Mouse (Mus musculus) frontal cortex, postnatal 25 days (tissue): ENCODE measurements around the gene Traip.

ENCODE experiments used
- DNase-seq, 2 experiments: peaks; one replicate each; pipeline ENCODE4 v3.0.0; 2022; ENCODE audit warnings: low spot score in 2 of 2

Gene Traip

DNA sequence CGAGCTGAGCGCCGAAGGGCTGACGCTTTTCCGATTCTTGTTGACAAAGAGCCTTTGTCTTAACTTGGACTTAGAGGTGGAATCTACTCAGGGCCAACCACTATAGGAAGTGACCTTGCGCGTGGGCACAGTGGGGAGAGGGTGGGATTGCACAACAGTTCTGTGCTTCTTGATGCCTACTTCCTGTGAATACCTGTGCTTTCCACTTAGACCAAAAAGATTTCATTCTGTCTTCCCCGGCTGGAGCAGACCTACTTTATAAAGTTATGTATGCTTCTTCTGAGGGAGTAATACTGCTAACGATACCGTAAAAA lies at the start of gene Traip:
Gene Traip, plus strand, starts transcription at position 215 of the 314 bp plus-strand sequence.
- no peak for DNase-seq

DNA sequence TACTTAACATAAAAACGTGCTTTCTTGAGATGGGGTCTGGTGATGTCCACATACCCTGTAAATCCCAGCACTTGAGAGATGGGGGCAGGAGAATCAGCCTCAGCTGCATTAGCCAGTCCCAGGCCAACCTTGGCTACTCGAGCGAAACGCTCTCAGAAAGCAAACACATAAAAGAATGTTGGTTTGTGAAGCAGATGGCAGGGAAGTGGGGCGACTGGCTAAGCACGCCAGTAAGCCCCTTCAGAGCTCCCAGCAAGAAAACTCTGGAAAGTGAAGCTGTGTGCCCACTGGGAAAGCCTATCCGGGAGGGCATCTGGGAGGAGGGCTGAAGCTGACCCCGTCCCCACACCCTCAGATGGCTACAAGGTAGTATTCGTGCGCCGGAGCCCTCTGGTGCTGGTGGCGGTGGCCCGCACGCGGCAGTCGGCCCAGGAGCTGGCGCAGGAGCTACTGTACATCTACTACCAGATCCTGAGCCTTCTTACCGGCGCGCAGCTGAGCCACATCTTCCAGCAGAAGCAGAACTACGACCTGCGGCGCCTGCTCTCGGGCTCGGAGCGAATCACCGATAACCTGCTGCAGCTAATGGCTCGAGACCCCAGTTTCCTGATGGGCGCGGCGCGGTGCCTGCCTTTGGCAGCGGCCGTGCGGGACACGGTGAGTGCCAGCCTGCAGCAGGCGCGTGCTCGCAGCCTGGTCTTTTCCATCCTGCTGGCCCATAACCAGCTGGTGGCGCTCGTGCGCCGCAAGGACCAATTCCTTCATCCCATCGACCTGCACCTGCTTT lies 48.9 kb upstream of the Traip start:
- peak; percentile 73 to 75 for DNase-seq

DNA sequence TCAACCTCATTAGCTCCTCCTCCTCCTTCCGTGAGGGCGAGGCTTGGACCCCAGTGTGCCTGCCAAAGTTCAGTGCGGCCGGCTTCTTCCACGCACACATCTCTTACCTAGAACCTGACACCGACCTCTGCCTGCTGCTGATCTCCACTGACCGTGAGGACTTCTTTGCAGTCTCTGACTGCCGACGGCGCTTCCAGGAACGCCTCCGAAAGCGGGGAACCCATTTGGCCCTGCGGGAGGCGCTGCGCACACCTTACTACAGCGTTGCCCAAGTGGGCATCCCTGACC lies 48.4 kb upstream of the Traip start:
- DNase-seq, result no peak

DNA sequence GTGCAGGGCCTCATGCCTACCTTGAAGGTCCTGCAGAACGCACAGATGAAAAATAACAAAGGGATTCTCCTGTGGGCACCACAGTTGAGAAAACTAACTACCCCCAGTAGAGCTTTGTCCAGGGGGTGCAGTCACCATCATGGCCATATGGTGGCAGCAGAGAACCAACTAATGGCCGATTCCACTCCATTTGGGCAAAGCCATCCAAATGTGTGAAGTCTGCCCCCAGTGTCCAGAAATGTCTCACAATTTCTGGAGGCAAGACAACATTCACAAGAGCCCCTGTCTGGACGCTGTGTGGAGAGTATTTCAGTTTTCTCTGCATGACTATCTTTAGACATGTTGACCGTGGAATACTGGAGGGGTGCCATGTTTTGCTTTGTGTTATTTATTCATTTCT lies 45.2 kb upstream of the Traip start:
- DNase-seq, result peak; percentile 83 to 86

DNA sequence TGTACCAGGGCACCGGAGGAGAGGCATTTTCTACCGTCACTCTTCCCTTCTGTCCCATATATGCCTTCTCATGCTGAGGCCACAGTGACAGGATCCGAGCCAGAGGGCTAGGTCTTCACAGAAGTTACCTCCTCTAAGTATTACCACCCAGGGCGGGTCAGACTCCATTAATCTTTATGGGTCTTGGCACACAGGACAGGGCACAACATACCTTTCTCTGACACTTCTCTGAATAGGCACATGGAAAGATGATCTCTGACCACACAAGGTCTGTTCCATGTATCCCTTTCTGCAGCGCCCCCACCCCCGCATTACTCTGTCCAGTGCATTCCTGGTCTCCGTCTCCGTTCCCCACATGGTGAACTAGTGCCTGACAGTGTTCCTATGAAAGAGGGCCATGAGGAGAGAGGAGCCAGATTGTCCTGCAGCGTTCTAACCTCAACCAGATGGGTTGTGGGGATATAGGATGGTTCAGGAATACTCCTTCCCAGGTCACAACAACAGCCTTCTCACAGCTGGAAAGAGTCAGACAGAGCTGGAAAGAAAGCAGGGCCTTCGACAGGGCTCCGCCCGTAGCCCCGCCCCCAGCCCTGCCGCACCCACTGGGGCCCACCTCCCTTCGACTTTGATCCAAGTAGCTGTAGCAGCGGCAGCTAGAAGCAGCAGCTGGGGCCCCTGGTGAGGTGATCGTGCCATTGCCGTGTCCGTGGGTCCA lies 43.5 kb upstream of the Traip start, which contains the start of gene Mst1r:
Gene Mst1r, plus strand, starts transcription at position 622 of the 715 bp plus-strand sequence.
- no peak for DNase-seq

DNA sequence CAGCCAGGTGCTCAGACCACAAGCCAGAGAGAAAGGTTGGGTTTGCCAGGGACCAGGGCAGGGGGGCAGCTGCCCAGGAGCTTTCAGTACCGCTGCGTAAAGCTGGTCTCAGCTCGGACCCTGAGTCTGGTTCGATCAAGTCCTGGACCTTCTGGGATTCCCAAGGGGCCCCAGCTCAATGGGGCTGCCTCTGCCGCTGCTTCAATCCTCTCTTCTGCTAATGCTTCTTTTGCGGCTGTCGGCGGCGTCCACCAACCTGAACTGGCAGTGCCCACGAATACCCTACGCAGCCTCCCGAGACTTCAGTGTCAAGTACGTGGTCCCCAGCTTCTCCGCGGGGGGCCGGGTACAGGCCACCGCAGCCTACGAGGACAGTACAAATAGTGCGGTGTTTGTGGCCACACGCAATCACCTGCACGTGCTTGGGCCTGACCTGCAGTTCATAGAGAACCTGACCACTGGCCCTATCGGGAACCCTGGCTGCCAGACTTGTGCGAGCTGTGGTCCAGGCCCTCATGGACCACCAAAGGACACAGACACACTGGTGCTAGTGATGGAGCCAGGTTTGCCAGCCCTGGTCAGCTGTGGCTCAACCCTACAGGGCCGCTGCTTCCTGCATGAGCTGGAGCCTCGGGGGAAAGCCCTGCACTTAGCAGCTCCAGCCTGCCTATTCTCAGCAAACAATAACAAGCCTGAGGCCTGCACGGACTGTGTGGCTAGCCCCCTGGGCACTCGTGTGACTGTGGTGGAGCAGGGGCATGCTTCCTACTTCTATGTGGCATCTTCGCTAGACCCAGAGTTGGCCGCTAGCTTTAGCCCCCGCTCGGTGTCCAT lies 42.8 kb upstream of the Traip start:
- DNase-seq, result no peak

DNA sequence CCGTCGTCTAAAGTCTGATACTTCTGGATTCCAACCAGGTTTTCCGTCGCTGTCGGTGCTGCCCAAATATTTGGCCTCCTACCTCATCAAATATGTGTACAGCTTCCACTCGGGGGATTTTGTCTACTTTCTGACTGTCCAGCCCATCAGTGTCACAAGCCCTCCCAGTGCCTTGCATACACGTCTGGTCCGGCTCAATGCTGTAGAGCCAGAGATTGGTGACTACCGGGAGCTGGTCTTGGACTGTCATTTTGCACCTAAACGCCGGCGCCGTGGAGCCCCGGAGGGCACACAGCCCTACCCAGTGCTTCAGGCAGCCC lies 42.2 kb upstream of the Traip start:
- DNase-seq, result no peak

DNA sequence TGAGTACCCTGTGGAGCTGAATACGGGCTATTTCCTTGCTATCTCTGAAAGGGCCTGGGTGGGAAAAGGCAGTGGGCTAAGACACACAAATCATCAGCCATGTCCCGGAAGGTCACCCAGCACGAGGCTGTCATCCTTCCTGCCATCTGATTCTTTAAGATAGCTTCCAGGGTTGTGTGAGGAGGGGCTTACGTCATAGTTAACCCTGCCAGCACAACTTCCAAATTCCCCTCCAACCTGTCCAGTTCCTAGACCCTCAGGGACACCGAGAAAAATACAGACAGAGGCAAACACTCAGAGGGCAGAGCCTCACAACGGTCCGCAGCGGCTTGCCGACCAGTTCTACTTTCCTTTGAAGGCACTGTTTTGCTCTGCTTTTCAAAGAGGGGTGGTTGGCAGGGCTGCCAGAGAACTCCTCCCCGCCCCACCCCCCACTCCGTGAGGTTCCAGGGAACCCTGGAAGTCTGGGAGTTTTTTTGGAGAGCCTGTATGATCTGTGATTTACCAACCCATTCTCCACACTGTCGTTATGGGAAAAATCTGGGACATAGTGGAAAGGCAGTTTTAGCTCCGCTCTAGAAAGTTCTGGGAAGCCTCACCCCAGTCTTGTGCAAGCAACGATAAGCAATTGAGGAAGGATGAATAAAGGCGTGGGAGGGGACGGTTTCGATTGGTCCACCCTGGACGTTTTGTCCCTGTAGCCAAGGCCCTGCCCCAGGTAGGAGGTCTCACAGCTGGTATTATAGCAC lies 41.4 kb upstream of the Traip start:
- DNase-seq, result no peak

DNA sequence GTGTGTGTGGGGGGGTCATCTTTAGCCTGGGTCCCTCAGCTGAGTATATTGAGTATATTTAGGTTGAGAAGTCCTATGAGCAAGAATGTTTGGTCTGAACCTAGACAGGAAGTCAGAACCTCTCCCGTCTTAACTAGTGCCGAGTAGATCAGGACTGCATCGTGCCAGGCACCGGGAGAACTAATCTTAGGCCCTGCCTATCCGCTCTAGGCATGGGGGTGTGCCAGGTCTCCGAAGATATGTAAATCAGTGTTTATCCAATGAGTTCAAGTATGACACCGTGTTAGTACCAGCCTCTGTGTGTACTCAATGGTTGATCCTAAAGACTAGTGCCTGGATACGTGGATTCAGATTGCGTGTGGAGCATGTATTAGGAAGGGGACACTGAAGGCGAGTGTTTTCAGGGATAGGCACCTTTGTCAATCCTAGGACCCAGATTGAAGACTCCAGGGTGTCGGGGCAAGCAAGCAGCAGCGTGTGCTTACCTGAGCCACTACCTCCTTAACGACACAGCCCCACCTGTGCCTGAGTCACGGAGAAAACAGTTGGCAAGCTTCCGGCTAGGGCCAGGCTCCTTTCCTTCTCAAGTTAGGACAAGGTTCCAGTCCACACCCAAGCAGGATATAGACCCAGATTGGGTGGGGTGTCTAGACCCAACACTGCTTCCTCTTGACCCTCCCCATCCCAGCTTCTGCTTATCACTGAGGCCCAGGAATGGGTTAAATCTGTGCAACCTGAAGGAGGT lies 39.7 kb upstream of the Traip start:
- DNase-seq, result no peak

DNA sequence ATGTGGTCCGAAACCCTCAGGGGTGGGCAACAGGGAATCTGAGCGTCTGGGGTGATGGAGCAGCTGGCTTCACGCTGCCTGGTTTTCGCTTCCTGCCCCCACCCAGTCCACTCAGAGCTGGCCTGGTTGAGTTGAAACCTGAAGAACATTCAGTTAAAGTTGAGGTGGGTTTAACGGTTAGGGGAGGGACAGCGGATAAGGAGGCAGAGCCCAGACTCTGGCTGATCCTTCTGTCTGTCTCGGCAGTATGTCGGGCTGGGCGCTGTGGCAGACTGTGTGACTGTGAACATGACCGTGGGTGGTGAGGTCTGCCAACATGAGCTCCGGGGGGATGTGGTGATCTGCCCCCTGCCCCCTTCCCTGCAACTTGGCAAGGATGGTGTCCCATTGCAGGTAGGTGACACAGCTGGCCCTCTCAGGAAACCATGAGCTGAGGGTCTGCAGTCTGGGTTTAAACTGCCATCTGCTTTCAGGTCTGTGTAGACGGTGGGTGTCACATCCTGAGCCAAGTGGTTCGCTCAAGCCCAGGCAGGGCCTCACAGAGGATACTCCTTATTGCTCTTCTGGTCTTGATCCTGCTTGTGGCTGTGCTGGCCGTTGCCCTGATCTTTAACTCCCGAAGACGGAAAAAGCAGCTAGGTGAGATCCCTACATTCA lies 35.0 kb upstream of the Traip start:
- DNase-seq, result no peak

DNA sequence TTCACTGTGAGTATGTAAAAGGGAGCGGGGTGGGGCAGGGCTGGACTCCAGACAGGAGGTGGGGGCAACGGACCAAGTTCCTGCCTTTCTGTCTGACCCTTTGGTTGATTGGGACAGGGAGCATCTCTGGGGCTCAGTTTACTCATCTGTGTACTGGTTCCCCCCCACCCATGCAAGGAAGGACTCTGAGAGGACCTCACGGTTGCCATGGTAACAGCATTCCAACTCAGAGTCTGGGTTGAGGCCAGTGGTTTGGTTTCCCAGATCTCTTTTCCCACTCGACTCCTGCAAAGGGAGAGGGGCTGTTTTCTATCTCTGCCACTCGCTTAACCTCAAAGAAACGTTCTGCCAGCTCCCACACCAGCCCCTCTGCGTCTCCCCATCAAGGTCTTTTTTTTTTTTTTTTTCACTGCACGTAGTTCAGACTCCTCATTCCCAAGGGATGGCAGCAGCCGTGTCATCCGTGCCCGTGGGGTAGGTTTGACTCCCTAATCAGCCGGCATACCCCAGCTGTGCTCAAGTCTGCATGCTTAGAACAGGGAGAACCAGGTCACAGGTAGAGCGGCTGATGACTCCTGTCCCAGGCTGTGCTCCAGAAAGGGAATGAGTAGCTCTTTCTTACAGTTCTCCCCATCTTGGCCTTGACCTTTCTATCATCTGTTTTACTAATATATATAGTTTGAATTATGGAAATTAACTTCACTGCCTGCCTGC lies 31.9 kb upstream of the Traip start:
- DNase-seq, result no peak

DNA sequence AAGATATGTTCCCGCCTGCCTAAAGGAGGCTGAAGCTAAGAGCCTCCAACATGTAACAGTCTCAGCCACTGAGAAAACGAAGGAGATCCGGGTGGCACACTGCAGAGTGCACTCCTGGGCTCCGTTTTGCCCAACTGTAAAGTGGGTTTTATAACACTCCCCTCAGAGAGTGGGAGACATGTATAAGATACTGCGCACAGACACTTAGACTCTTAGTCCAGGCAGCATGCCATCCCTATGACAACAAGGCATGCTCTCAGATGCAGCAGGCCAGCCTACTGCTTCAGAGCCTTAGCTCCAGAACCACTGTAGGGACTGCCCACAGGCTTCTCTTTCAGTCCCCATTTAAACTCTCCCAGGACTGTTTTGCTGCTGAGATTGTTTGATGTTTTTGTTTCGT lies 31.1 kb upstream of the Traip start:
- no peak for DNase-seq

DNA sequence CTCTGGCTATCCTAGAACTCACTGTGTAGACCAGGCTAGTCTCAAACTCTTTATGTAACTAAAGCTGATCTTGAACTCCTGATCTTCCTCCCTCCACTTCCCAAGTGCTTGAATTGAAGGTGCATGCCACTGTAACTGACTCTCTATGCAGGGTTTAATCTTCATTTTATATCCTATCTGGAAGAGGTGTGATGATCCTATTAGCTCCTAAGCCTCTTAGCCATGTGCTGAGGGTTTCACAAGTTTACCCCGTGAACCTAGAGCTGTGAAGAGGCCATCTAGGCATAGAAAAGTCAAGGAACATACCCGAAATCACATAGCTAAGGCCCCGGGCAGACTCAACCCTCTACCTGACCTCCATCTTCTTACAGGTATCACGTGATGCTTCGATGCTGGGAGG lies 30.5 kb upstream of the Traip start:
- no peak for DNase-seq

DNA sequence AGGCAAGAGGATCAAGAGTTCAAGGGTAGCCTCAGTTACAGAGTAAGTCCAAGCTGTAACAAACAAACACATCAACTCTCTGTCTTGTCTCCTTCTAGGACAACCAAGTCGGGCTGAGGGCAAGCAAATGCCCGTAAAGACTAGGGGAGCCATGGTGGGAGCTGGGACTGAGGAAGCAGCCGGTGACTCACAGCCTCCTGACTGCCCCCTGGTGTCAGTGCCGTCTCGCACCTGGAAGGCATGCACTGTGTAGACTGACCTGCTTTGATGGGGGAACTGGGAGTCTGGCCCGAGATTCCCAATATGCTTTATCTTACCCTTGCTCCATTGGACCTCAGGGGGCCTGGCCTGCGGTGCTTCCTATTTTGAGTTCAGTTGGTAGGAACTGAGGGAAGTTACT lies 26.9 kb upstream of the Traip start:
- DNase-seq, result no peak

DNA sequence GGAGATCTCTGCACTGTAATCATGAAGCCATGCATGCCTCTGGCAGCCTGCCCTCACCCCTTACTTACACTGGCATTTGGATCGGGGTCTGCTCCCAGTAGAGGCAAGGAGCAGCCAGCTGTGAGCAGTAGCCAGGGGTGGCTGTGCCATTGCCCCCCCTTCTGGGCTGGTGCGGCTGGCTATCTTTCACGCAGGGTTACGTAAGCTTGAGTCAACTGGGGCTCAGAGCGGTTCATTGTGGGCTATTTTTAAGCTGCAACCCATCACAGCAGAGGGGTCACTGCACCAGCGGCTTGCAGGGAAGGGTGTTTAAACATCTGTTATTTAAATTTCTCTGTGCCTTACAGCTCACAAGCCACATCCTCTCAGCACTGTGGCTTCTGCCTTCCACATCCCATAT lies 26.0 kb upstream of the Traip start:
- DNase-seq, result no peak

DNA sequence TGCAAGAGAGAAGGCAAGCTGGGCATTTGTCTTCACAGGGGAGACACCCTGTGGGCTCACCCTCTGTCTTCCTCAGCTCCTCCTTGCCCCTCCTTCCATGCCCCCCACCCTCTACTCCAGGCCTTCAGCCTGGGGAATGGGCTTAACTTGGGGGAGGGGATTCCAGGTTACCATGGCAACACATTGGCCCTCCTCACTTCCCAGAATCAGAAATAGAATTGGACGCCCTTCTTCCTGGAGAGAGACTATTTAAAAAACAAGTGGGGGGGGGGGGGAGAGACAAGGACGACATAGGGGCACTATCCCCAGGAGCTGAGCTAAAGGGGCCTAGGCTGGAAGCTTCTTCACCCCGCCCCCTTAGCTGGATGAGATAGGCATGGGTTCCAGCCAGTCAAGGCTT lies 24.7 kb upstream of the Traip start:
- DNase-seq, result no peak

DNA sequence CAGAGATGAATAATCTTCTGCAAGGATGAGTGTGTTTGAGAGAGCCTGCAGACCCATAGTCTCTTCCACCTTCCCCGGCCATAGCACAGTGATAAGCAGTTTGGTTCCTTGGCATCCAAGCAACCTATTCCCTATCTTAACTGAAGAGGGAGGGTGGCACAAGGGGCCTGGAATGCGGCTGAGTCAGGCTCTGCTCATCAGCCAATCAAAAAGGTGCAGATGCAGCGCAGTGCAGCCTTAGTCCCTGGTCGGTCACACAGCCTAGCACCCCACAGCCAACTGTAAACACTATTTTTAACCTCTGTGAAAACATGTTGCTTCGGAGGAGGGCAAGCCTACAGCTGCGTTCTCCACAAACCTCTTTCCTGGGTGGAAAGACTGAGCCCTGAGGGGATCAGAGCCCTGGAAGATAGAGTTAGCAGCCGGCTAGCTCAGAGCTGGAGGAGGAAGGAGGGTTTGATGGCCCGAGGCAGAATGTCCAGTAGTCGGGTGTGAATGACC lies 23.0 kb upstream of the Traip start:
- DNase-seq, result no peak

DNA sequence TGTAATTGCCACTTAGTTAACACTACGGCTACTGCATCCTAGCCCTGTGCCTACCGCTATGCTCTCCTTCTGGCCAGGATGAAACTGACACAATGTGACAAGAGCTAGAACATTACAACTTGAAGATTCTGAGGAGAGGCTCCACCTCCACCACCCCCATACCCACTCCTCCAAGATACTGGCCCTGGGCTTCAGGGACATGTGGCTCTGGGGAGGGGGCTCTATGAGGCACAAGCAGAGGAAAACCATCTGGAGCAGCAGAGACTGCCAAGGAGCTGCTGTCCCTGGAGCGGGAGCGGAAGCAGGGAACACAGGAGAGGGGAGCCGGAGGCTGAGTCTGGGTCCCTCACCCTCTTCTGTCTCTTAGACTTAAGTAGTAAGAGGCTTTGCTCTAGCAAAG lies 22.2 kb upstream of the Traip start:
- DNase-seq, result no peak

DNA sequence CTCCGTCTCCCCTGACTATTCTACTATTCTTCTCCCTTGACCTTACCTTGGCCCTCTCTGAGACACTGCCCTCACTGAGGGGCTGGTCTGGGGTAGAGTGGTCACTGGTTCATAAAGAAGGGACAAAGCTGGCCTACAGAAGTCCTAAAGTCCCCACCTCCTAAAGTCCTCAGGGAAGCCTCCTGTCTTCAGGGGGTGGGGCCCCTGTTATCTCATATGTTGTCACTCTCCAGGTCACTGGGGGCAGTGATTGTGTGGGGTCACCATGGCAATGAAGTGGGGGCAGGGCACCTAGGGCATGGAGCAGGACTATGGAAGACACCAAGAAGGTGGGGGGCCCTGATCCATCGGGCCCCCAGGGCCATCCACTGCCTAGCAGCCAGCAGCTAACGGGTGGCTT lies 21.8 kb upstream of the Traip start, which contains the start of gene Actl11:
Gene Actl11, plus strand, starts transcription at position 301 of the 400 bp plus-strand sequence.
- no peak for DNase-seq

DNA sequence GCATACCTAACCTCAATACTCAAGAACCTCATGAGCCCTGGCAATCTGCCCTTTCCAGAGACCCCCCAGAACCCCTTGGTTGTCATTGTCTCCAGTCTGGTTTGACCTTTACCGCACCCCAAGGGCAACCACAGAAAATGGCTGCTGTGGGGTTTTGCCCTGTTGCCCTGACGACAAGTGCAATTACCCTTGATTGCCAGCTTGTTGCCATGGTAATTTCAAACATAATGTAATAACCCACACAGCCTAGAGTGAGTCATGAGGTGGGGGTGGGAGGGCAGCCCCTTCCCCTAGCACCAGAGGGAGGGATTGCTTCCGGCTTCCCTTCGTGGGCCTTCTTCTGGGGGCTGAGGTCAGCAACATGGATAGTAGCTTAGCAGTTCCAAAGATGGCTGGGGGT lies 17.7 kb upstream of the Traip start:
- no peak for DNase-seq
